Mouse (Mus musculus): ENCODE data around the gene Etl4. TPM values are rescaled to one million over a fixed set of nuclear protein-coding genes. Genes with fewer than 3 reads are reported as not detected.

Gene Etl4
- total and polyA plus RNA-seq, 3 experiments, result not detected

DNA sequence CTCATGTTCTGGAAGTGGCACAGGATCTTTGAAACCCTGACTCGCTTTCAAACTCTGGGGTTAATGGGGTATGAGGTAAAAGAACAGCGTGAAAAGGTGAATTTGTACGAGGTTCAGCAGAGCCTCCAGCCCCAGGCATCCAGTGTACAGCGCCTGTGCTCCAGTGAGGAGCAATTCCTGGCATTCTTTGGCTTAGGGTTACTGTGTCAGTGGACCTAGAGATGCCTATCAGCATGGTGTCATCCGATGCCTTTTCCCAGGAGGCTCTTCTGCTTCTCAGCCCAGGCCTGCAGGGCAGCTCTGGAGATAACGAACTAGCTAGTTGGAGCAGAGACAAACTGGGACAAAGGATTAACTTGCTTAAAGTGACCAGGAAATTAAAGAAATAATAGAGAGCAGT lies 653.5 kb downstream of the Etl4 start:
- DNase-seq (ENCODE audit: low read depth, low spot score), result no peak
- Histone ChIP-seq H3K9ac (ENCODE audit: control insufficient read depth, low read depth, low read length, poor library complexity, severe bottlenecking) (no peak overlapping the region), H3K9me3 (replicated peaks; ENCODE audit: insufficient read depth, low read length) (no peaks in the 10 kb centered on the region), H3K36me3 (ENCODE audit: control insufficient read depth in 1 of 2, insufficient read depth in 2 of 2, low read length in 2 of 2) (no peaks in the 10 kb centered on the region), H3K27me3 (ENCODE audit: control insufficient read depth in 1 of 2, insufficient read depth in 2 of 2, low read length in 2 of 2) (no peaks in the 10 kb centered on the region), H3K4me3 (ENCODE audit: control insufficient read depth in 1 of 2, insufficient read depth in 1 of 2, low read depth in 2 of 2, low read length in 2 of 2) (no peak overlapping the region), H3K27ac (ENCODE audit: control insufficient read depth, low read depth, low read length) (no peak overlapping the region), H3K79me2 (ENCODE audit: control insufficient read depth, insufficient read depth, low read length, poor library complexity) (no peaks in the 10 kb centered on the region), H3K4me1 (ENCODE audit: control insufficient read depth in 1 of 2, insufficient read depth in 2 of 2, low read length in 2 of 2) (no peaks in the 10 kb centered on the region)
- TF ChIP-seq UBTF (IDR thresholded peaks at IDR 0.05; ENCODE audit: borderline replicate concordance, insufficient read depth, low read depth, low read length), result no peak
- TF ChIP-seq KAT2A (conservative IDR thresholded peaks at IDR 0.05; ENCODE audit: low read depth, low read length), result no peak
- no peak for TF ChIP-seq ETS1 (IDR thresholded peaks at IDR 0.05; ENCODE audit: low read depth, low read length)
- TF ChIP-seq RCOR1 (IDR thresholded peaks at IDR 0.05; ENCODE audit: low read depth, low read length), result no peak
- TF ChIP-seq E2F4 (IDR thresholded peaks at IDR 0.05; ENCODE audit: borderline replicate concordance, low read depth, low read length), result no peak
- TF ChIP-seq GABPA (IDR thresholded peaks at IDR 0.05; ENCODE audit: low read depth, low read length), result no peak
- TF ChIP-seq RAD21 (IDR thresholded peaks at IDR 0.05; ENCODE audit: low read depth, low read length), result no peak
- TF ChIP-seq GATA1 (IDR thresholded peaks at IDR 0.05; ENCODE audit: low read depth, low read length), result no peak
- no peak for TF ChIP-seq HCFC1 (IDR thresholded peaks at IDR 0.05; ENCODE audit: low read depth, low read length)
- no peak for TF ChIP-seq TCF12 (IDR thresholded peaks at IDR 0.05; ENCODE audit: low read depth, low read length)
- no peak for TF ChIP-seq POLR2A (IDR thresholded peaks at IDR 0.05; ENCODE audit: control insufficient read depth in 1 of 2, insufficient read depth in 1 of 2, low read depth in 1 of 2, low read length in 2 of 2, poor library complexity in 1 of 2)

DNA sequence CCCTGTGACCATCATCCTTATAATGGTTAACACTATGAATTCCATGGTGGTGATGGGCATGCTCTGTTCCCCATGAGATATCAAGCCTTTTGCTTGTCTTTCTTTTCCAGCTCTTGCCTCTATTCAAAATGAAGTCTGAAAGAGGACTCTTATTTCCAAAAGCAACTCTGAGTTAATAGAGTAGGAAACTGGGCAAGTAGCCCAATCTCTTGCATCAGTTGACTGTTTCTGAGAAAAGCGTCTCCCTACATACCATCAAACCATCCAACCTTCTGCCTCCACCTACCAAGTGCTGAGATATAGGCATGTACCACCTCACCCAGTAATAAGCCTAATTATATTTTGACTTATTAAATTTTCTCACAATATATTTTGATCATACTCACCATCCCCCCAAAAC lies 658.9 kb downstream of the Etl4 start:
- no peaks in the 10 kb centered on the region for H3K9me3 ChIP-seq (replicated peaks; ENCODE audit: insufficient read depth, low read length)
- no peak overlapping the region for H3K9ac ChIP-seq (ENCODE audit: control insufficient read depth, low read depth, low read length, poor library complexity, severe bottlenecking)
- no peaks in the 10 kb centered on the region for H3K4me1 ChIP-seq (ENCODE audit: control insufficient read depth in 1 of 2, insufficient read depth in 2 of 2, low read length in 2 of 2)
- no peak for DNase-seq (ENCODE audit: low read depth, low spot score)
- H3K36me3 ChIP-seq (ENCODE audit: control insufficient read depth in 1 of 2, insufficient read depth in 2 of 2, low read length in 2 of 2), result no peaks in the 10 kb centered on the region
- H3K27me3 ChIP-seq (ENCODE audit: control insufficient read depth in 1 of 2, insufficient read depth in 2 of 2, low read length in 2 of 2), result no peaks in the 10 kb centered on the region
- no peak for TF ChIP-seq EP300 (IDR thresholded peaks at IDR 0.05; ENCODE audit: low read depth in 1 of 2, low read length in 2 of 2)
- no peak for TF ChIP-seq BHLHE40 (IDR thresholded peaks at IDR 0.05; ENCODE audit: borderline replicate concordance, low read depth, low read length)
- no peak for TF ChIP-seq CHD1 (IDR thresholded peaks at IDR 0.05; ENCODE audit: low read depth, low read length)
- TF ChIP-seq HCFC1 (IDR thresholded peaks at IDR 0.05; ENCODE audit: low read depth, low read length), result no peak
- TF ChIP-seq POLR2AphosphoS2 (IDR thresholded peaks at IDR 0.05; ENCODE audit: low read length), result no peak
- no peak for TF ChIP-seq POLR2AphosphoS5 (IDR thresholded peaks at IDR 0.05; ENCODE audit: borderline replicate concordance, low read depth, low read length)
- TF ChIP-seq MAFK (IDR thresholded peaks at IDR 0.05; ENCODE audit: borderline replicate concordance, low read depth, low read length), result no peak
- TF ChIP-seq SMC3 (IDR thresholded peaks at IDR 0.05; ENCODE audit: low read depth, low read length), result no peak
- TF ChIP-seq USF1 (IDR thresholded peaks at IDR 0.05; ENCODE audit: low read depth, low read length), result no peak
- no peak for TF ChIP-seq TCF12 (IDR thresholded peaks at IDR 0.05; ENCODE audit: low read depth, low read length)
- TF ChIP-seq JUND (IDR thresholded peaks at IDR 0.05; ENCODE audit: low read depth, low read length), result no peak
- no peak for TF ChIP-seq NELFE (IDR thresholded peaks at IDR 0.05; ENCODE audit: low read depth, low read length)
- no peak overlapping the region for H3K27ac ChIP-seq (ENCODE audit: control insufficient read depth, low read depth, low read length)
- no peak overlapping the region for H3K4me3 ChIP-seq (ENCODE audit: control insufficient read depth in 1 of 2, insufficient read depth in 1 of 2, low read depth in 2 of 2, low read length in 2 of 2)
- no peaks in the 10 kb centered on the region for H3K79me2 ChIP-seq (ENCODE audit: control insufficient read depth, insufficient read depth, low read length, poor library complexity)
